Mouse (Mus musculus): ENCODE measurements around the gene Tpm4.

Gene Tpm4

DNA sequence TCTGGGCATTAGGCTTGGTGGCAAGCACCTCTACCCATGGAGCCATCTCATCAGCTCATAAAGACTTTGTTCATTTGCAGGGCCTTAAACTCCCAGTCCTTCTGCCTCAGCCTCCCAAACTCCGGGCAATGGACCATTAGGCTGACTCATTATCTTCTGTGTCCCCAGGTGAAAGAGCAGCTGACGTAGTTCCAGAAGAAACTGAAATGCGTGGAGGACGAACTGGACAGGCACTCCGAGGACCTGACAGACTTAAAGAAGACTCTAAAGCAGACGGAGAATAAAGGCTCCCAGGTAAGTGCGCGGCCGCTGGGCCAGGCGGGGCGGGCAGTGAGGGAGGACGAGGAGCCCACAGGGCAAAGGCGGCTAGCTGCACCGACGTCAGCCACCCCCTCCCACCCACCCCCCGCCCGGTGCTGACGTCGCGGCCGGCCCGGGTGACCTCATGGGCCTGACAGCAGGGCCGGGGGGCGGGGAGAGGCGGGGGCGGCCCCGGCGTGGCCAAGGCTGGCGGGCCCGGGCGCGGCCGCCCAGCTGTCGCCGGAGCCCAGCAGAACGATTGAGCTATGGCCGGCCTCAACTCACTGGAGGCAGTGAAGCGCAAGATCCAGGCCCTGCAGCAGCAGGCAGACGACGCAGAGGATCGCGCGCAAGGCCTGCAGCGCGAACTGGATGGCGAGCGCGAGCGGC lies at the start of gene Tpm4:
Gene Tpm4 (plus strand): TSS at position 220 of the 690 bp plus-strand sequence.
- 3% methylated on average over 48 of the region's 49 CpGs for WGBS

GRCm38 (mm10) chr8:72087611-72088010 lies 47.2 kb upstream of the Tpm4 start:
- 93% methylated on average over 3 of the region's 3 CpGs for WGBS

DNA sequence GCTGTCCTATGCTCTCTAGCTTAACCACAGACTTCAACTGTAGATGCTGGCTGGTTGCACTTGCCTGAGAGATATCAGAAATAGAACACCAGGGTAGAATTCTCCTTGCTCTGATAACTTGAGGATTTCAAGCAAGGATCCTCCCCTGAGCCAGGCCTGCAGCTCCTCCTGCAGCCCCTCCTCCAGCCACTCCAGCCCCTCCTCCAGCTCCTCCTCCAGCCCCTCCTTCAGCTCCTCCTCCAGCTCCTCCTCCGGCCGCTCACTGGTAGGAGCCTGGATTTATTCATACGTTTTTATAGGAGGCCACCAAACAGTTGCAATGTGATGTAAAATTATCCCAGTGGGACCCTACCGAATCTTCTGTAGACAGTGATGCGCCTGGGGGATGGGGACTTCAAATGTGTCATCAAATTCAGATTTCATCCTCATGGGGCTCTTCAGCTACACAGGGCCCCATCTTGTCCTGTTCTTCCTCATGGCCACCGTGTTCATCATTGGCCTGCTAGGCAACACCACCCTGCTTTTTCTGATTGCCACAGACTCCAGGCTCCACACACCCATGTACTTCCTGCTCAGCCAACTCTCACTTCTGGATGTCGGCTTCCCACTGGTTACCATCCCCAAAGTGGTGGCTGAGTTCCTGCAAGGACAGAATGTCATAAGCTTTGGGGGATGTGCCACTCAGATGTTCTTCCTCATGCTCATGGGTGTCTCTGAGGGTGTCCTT lies 35.2 kb upstream of the Tpm4 start:
- WGBS, result 68% methylated on average over 6 of the region's 7 CpGs

DNA sequence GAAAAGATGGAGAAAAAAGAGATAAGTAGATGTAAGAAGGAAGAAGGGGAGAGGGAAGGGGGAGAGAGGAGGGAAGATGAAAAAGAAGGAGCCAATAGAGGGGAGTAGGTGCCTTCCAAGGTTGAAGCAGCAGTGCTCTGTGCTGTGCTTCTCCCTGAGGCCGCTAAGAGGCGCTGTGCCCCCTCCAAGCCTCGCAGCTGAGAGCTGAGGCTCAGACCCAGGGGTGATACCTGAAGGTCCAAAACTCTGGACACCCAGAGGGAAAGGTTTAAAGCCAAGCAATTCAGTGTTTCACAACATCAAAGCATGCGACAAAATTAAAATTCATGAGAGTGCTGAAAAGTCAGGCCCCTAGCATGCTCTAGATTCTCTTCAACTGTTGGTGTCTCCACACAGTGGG lies 29.6 kb upstream of the Tpm4 start:
- 25% methylated on average over 4 of the region's 4 CpGs for WGBS

DNA sequence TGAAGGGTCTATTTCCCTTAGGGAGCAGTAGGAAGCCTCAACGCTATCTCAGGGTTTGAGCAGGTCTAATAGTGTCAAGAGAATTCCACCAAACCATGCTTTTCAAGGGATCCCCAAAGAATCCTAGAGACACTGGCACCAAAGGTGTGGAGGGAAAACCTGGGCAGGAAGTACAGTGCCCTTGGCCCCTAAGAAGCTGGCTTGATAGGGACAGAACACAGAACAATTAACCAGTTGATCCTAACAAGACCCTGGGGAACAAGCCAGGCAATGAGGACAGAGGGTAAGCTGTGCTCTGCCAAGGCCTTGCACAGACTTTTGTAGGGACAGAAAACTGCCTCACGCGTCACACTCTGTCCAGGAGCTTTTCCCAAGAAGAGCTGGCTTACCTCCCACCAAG lies 28.0 kb upstream of the Tpm4 start, which contains the start of gene Olfr374:
Gene Olfr374 (plus strand): TSS at position 301 of the 400 bp plus-strand sequence.
- WGBS, result 94% methylated on average over 3 of the region's 3 CpGs

DNA sequence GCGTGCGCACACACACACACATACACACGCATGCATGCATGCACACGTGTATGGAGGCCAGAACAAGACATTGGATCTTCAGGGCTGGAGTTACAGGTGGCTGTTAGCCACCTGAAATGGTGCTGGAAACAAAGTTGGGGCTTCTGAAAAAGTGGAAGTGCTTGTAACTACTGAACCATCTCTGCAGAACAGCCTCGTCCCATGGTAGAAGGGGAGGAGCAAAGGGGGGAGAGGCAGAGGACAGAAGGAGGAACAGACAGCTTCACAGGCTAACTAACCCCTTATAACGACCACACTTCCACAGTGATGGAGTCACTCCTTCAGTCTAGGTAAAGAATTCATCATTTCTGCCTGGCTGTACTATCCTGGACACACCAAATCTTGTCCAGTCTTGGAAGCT lies 23.9 kb upstream of the Tpm4 start:
- WGBS, result 72% methylated on average over 6 of the region's 6 CpGs

DNA sequence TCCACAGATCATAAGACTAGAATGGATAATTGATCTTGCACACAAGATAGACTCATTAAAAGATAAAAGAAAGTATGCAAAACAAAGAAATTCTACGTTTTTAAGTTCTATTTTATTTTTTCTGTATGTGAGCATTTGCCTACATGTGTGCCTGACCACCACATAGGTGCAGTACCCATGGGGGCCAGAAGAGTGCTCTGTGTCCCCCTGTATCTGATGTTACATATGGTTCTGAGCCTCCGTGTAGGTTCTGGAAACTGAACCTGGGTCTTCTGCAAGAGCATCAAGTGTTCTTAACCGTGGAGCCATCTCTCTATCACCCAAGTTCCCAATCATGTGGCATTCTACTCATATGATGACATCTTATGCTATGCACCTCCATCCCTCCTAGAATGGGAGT lies 22.3 kb upstream of the Tpm4 start:
- WGBS, result 72% methylated on average over 3 of the region's 3 CpGs

DNA sequence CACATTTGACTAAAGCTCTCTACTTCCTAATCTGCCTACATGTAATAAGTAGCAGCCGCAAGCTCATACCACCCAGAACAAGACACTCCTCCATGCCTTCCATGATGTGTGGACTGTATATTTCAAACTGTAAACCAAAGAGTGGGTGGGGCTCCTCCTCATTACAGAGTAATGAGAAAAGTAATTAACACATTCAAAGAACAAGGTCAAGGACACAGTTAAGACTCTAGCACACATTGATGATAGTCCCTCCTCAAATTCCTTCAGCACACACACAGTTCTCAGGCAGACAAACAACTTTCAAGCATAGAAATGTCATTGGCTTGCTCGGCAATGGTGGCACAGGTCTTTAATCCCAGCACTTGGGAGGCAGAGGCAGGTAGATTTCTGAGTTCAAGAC lies 19.6 kb upstream of the Tpm4 start:
- 91% methylated on average over 2 of the region's 2 CpGs for WGBS

DNA sequence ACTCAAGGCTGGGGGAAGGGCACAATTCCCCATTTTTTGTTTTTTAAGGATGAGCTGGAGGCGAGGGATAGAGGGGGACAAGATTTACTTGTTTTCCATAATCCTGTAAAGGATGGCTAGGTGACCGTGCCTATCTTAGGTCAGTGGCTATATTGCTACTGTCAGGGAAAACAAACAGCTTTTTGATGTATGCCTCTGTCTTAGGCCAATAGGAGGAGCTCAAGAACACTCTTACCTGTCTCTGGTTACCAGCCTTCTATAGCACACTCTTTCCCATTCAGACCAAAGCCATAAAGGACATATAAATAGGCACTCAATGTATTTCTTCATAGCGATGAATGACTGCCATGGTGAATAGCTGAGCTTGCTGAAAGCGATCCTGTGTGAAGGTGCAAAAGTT lies 16.2 kb upstream of the Tpm4 start:
- WGBS, result 60% methylated on average over 4 of the region's 4 CpGs

DNA sequence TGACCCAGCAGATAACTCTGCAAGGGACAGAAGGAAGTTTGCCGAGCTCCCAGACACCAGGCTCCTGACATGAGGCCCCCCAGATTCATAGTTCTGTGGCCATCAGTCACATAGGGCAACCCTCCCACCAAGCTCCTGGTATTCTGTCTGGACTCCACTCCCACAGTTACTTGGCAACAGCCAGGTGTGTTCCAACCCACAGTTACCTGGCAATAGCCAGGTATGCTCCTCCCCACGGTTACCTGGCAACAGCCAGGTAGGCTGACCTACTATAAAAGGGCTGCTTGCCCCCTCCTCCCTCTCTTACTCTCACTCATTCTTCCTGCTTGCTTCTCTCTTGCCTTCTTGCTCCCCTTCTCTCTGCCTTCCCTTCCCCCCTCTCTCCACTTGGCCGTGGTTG lies 13.3 kb upstream of the Tpm4 start:
- 72% methylated on average over 3 of the region's 3 CpGs for WGBS

GRCm38 (mm10) chr8:72121997-72122396 lies 12.8 kb upstream of the Tpm4 start:
- WGBS, result 77% methylated on average over 1 of the region's 1 CpGs

GRCm38 (mm10) chr8:72127834-72128233 lies 6.9 kb upstream of the Tpm4 start:
- WGBS, result 87% methylated on average over 1 of the region's 1 CpGs

GRCm38 (mm10) chr8:72131251-72131650 lies 3.5 kb upstream of the Tpm4 start:
- WGBS, result 85% methylated on average over 2 of the region's 2 CpGs

DNA sequence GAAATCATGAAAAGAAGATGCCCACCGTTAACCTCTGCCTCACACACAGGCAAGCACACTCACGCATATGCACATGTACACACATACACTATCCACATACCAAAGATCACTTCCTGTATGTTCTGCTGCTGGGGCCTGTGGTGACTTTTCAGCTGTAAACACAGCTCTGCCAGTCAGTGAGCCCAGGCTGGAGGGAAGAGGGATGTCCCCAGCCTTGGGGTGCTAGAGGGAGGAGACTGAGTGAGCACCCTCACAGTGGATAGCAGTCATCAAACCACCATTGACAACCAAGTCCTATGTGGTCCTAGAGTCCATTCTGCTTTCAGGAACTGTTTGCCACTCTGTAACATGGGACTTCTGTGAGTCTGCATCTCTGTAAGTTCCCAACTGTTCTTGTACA lies 2.9 kb upstream of the Tpm4 start:
- 88% methylated on average over 2 of the region's 2 CpGs for WGBS

DNA sequence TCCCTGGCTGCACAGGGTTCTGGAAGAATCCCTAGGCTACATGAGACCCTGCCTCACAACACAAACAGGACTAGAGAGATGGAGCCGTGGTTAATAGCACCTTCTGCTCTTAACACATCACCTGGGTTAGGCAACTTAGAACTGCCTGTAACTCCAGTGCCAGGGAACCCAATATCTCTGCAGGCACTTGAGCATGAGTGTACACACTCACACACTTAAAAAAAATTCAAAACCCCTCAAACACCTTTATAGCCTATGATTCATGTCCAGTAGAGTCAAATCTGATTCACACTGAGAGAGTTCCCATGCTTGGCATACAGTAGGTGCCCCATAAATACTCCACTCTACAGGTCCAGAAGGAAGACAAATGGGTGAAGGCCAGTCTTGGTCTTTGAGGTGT lies 2.4 kb upstream of the Tpm4 start:
- 81% methylated on average over 1 of the region's 1 CpGs for WGBS

- 83% methylated on average over 1 of the region's 1 CpGs for WGBS
Observed at GRCm38 (mm10) chr8:72132891-72133290, 1.9 kb upstream of the Tpm4 start.

DNA sequence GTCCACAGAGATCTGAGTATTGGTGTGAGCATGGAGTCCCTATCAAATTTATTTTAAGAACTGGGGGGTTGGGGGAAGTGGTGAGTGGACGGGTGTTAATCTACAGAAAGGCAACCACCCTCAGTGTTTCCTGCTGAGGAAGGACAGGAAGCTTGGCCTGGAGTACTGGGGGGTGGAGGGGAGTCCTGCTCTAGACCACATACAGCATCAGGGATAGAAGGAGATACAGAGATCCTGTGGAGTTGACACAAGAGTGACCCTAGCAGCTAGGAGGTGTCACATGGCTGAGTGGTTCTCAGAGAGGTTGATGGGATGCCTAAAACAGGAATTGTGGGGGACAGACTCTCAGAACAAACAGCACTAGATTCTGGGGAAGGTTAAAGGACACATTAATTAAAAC lies 1.3 kb upstream of the Tpm4 start:
- WGBS, result 47% methylated on average over 1 of the region's 1 CpGs

- under 1% methylated on average over 57 of the region's 62 CpGs for WGBS
Observed at GRCm38 (mm10) chr8:72135446-72136301, 899 bp downstream of the Tpm4 start.

- WGBS, result 5% methylated on average over 18 of the region's 18 CpGs
Observed at GRCm38 (mm10) chr8:72136302-72136978, 1.7 kb downstream of the Tpm4 start.

DNA sequence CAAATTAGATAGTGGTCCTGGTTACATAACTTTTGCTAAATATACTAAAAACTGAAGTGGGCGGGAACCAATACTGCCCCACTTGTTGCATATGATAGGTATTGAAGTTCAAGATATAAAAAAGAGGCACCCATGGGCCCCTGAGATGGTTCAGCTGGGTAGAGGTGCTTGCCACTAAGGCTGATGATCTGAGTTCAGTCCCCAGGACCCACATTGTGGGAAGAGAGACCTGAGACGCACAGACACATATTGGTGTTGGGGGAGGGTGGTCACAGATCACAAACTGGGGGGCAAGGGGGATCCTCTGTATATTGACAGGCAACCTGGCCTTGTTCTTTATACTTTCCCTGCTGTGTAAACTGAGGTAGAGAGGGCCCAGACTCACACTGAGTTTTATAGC lies 2.7 kb downstream of the Tpm4 start:
- WGBS, result 88% methylated on average over 2 of the region's 2 CpGs

DNA sequence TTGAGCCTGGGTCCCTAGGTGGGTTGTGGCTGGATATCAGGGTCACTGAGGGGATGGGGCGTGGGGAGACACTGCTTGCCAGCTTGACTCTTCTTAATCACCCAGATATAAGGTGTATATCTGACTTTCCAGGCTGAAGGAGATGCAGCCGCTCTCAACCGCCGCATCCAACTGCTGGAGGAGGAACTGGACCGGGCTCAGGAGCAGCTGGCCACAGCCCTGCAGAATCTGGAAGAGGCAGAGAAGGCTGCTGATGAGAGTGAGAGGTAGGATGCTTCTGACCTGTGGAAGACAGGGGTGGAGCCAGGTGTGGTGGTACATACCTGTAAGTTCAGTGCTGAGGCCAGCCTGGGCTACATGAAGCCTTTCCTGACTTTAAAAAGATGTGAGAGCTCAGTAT lies 3.7 kb downstream of the Tpm4 start:
- WGBS, result 96% methylated on average over 5 of the region's 5 CpGs

DNA sequence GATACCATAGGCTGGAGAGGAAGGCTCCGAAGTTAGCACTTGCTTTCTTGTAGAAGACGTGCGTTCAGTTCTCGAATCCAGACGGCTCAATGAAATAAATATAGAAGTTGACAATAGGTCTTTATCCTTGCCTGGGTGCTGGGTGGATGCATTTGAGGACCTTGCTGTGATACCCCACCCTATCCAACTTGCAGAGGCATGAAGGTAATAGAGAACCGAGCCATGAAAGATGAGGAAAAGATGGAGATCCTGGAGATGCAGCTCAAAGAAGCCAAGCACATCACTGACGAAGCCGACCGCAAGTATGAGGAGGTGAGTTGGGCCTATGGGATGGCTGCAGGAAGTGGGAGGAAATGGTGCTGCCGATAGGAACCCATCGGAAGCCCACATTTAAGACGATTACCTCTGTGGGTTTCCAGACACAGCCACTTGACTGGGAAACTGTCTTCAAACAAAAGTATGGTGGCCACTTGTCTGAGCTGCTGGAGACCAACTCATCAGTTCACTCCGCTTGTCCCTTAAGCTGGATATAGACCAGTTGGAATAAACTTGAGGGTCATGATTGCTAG lies 8.6 kb downstream of the Tpm4 start:
- WGBS, result 94% methylated on average over 13 of the region's 13 CpGs

Data from cerebral cortex, adult 2 months (tissue).